Comparison of ENCODE assay signal across 7 mouse cellular contexts in genomic region chr3:96333396-96334174, GRCm38 (mm10). TPM values are rescaled to one million over a fixed set of nuclear protein-coding genes. Genes with fewer than 3 reads are reported as not detected.
DNase-seq lines count a peak whose midpoint lies in the region; ATAC-seq lines count a peak whose summit lies in the region.

No protein-coding gene starts in this region.

- H3K27me3 ChIP-seq in midbrain, embryonic 10.5 days (ENCODE audit: low read depth, poor library complexity, severe bottlenecking) = peaks cover 100% of the 10 kb centered on the region
- H3K27me3 ChIP-seq in midbrain, embryonic 15.5 days (replicated peaks) = peaks cover 96% of the 10 kb centered on the region
- peaks cover 97% of the 10 kb centered on the region for H3K27me3 ChIP-seq in intestine, embryonic 14.5 days (replicated peaks; ENCODE audit: control insufficient read depth, insufficient read depth, low read length)
- peaks cover 92% of the 10 kb centered on the region for H3K27me3 ChIP-seq in neural tube, embryonic 12.5 days (replicated peaks)

- no peak overlapping the region for H3K27ac ChIP-seq in midbrain, embryonic 10.5 days (replicated peaks)
- H3K27ac ChIP-seq in midbrain, embryonic 15.5 days = no peak overlapping the region
- no peak overlapping the region for H3K27ac ChIP-seq in intestine, embryonic 14.5 days (ENCODE audit: low read depth)
- no peak overlapping the region for H3K27ac ChIP-seq in neural tube, embryonic 12.5 days

- no peak for ATAC-seq in midbrain, embryonic 15.5 days (replicated peaks)
- no peak for ATAC-seq in intestine, embryonic 14.5 days (replicated peaks; ENCODE audit: low FRiP score, low TSS enrichment, low read depth)
- ATAC-seq in neural tube, embryonic 12.5 days (ENCODE audit: low FRiP score, low read depth) = no peak

- peaks cover 27% of the 10 kb centered on the region for H3K4me1 ChIP-seq in midbrain, embryonic 10.5 days
- H3K4me1 ChIP-seq in midbrain, embryonic 15.5 days = no peaks in the 10 kb centered on the region
- no peaks in the 10 kb centered on the region for H3K4me1 ChIP-seq in intestine, embryonic 14.5 days (replicated peaks; ENCODE audit: control insufficient read depth, insufficient read depth, low read length)
- 0 out of 2 replicates have a peak, but pooled peaks cover 8% of the 10 kb centered on the region for H3K4me1 ChIP-seq in neural tube, embryonic 12.5 days

- H3K4me2 ChIP-seq in midbrain, embryonic 15.5 days = no peak overlapping the region
- peak overlapping the region; percentile 36 for H3K4me2 ChIP-seq in intestine, embryonic 14.5 days (ENCODE audit: low read length)
- H3K4me2 ChIP-seq in neural tube, embryonic 12.5 days (replicated peaks) = peak overlapping the region; percentile 46

- H3K9ac ChIP-seq in midbrain, embryonic 15.5 days = no peak overlapping the region
- H3K9ac ChIP-seq in intestine, embryonic 14.5 days (ENCODE audit: low read length) = no peak overlapping the region
- no peak overlapping the region for H3K9ac ChIP-seq in neural tube, embryonic 12.5 days

- no peaks in the 10 kb centered on the region for H3K9me3 ChIP-seq in midbrain, embryonic 10.5 days (replicated peaks)
- H3K9me3 ChIP-seq in midbrain, embryonic 15.5 days = no peaks in the 10 kb centered on the region
- H3K9me3 ChIP-seq in intestine, embryonic 14.5 days (ENCODE audit: control insufficient read depth, low read length) = no peaks in the 10 kb centered on the region
- no peaks in the 10 kb centered on the region for H3K9me3 ChIP-seq in neural tube, embryonic 12.5 days

- WGBS in midbrain, embryonic 10.5 days = 2% methylated on average over 25 of the region's 25 CpGs
- WGBS in midbrain, embryonic 15.5 days = 2% methylated on average over 25 of the region's 25 CpGs
- 5% methylated on average over 25 of the region's 25 CpGs for WGBS in intestine, embryonic 14.5 days
- under 1% methylated on average over 25 of the region's 25 CpGs for WGBS in neural tube, embryonic 12.5 days

- peak overlapping the region; percentile 47 for H3K4me3 ChIP-seq in midbrain, embryonic 10.5 days
- H3K4me3 ChIP-seq in midbrain, embryonic 15.5 days = no peak overlapping the region
- peak overlapping the region; percentile 12 for H3K4me3 ChIP-seq in intestine, embryonic 14.5 days (ENCODE audit: low read depth, low read length)
- H3K4me3 ChIP-seq in neural tube, embryonic 12.5 days = 0 out of 2 replicates have a peak overlapping the region, but pooled peaks have one; percentile 13

- DNase-seq in midbrain, embryonic 10.5 days (ENCODE audit: low spot score) = peak; percentile 51
- DNase-seq in embryo, embryonic 9.5 days (ENCODE audit: extremely low spot score) = peak; percentile 49
- DNase-seq in intestine, embryonic 14.5 days (ENCODE audit: low spot score) = peak; percentile 82
- no peak for DNase-seq in adrenal gland, postnatal 4 days (ENCODE audit: low spot score in 2 of 2)
- no peak for DNase-seq in frontal cortex, postnatal 25 days (ENCODE audit: low spot score in 2 of 2)

- H3K36me3 ChIP-seq in midbrain, embryonic 10.5 days = no peaks in the 10 kb centered on the region
- no peaks in the 10 kb centered on the region for H3K36me3 ChIP-seq in midbrain, embryonic 15.5 days (replicated peaks)
- no peaks in the 10 kb centered on the region for H3K36me3 ChIP-seq in intestine, embryonic 14.5 days (ENCODE audit: control insufficient read depth, insufficient read depth, low read length)
- no peaks in the 10 kb centered on the region for H3K36me3 ChIP-seq in neural tube, embryonic 12.5 days

RNA-seq across cellular contexts. Expression of gene Fcgr1, which starts 39.8 kb away (rescaled TPM):
- polyA plus RNA-seq in midbrain, embryonic 10.5 days (2016; fragmentation: Nextera tagmentation; extraction: Ambion mirVana) = 1.8 and 2.1 TPM in 2 replicates
- 1.0 and 1.7 TPM in 2 replicates for polyA plus RNA-seq in midbrain, embryonic 15.5 days (2015; fragmentation: Nextera tagmentation; extraction: Ambion mirVana)
- 3.4 TPM in 2 replicates for polyA plus RNA-seq in intestine, embryonic 14.5 days (2014; fragmentation: Nextera tagmentation; extraction: Ambion mirVana)
- 1.4 and 1.5 TPM in 2 replicates for polyA plus RNA-seq in neural tube, embryonic 12.5 days (2016; fragmentation: Nextera tagmentation; extraction: Ambion mirVana)
- 1 to 10 TPM; 1.1 to 1.8 TPM for total RNA-seq in adrenal gland, postnatal 4 days (2021)

Comparison
In these comparisons a context has a peak if more than half of its experiments do, and no peak if none do; other contexts are left out.
1. DNase-seq: peak in midbrain, embryonic 10.5 days (single experiment), embryo, embryonic 9.5 days (single experiment) and intestine, embryonic 14.5 days (single experiment); none in adrenal gland, postnatal 4 days (0 of 2) and frontal cortex, postnatal 25 days (0 of 2).